Mouse (Mus musculus): ENCODE results near the gene Gm8362.
"Not testable (repeated sequence)": the region's sequence is repeated elsewhere in the genome, so short reads cannot be mapped to it uniquely, and the experiment has no call there.

The Gm8362 gene

DNA sequence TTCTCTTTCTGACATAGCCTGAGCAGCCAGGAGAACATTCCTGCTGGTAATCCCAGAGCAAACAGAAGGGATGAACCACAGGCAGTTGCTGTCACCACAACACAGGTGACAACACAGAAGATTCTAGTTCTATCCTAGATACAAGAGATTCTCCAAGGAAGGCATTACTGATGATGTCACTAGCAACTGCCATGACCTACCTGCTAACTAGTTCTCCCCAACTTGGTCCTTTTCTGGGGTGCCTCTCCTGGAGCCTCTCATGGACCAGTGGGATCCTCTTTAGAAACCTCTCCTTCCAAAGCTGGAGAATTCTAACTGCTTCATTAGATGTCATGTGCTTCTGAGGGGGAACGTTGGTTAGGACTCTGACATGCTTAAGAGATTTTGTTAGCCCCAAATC, at the start of gene Gm8362:
Gene Gm8362 (minus strand): TSS at position 101 of the 400 bp plus-strand sequence.
- DNase-seq (ENCODE audit: low spot score) = not testable (repeated sequence)

DNA sequence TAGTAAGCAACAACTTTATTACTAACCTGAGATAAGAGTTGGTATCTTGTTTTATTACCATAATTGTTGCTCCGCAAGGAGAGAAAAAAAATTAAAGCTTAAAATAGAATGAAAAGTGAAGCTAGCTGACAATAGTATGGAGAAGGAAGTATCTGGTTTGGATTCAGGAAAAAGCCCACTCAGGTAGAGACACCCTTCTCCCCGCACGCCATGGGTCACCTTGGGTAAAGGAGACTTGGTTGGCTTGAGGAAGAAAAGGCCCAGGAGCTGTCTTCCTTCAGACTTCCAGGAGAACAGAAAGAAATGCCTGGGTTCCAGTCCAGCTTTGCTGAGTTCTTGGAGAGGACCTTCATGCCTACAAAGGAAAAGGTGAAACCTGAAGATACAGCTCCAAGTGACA, 49.1 kb upstream of the Gm8362 start:
- DNase-seq (ENCODE audit: low spot score) = not testable (repeated sequence)

DNA sequence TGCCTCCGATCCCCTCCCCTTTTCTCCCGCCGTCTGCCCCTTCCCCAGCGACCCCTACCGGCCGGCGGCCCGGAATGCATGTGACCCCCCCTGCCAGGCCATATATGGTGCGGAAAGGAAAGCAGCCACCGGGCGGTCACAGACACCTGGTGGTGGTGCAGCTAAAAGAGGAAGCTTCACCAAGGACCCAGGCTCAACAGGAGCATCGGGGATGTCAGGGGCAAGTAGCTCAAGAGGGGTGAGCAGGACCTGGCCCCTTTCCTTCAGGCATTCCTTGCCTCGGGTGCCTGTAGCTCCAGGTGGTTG, 17.0 kb downstream of the Gm8362 start:
- DNase-seq (ENCODE audit: low spot score) = not testable (repeated sequence)

DNA sequence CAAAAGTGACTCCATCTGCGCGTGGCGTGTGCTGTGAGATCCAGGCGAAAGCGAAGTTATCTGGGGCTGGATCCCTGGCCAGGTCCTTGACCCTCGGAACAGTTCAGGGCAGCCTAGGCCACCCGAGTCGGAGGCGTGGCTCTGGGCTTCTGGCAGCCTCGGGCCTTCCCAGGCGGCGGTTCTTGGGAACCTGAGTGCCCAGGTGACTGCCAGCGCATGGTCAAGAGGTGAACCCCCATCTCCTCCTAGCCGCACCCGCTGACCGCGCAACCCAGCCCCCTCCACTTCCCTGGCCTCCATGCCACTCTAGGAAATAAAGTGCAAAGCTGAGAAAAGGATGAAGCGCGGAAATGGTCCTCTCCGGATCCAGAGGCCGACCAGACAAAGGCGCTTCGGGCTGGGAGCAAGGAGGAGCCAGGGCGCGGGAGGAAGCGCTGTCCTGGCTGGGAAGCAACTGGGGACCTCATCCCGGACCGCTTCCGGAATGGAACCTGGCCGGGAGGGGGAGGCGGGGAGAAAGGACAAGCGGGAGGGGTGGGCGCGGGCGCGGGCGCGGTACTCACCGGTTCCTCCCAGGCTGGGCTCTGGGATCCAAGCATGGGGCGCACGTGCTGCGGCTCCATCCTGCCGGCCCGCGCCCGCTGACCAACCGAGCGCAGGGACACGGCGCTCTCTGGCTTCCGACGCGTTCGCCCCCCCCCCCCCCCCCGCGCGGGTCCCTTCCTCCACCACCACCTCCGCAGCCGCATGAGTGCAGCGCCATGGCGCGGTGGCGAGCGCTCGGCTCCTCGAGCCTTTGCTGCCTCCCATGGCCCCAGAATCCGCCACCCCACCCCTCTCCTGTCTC, 17.6 kb downstream of the Gm8362 start:
- not testable (repeated sequence) for DNase-seq (ENCODE audit: low spot score)

DNA sequence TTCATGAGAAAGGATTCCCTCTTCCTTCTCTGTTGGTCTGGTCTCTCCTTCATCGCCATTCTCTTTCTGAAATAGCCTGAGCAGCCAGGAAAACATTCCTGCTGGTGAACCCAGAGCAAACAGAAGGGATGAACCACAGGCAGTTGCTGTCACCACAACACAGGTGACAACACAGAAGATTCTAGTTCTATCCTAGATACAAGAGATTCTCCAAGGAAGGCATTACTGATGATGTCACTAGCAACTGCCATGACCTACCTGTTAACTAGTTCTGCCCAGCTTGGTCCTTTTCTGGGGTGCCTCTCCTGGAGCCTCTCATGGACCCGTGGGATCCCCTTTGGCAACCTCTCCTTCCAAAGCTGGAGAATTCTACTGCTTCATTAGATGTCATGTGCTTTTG, 32.0 kb downstream of the Gm8362 start, which contains the start of gene Gm3636:
Gene Gm3636 (minus strand): TSS at position 101 of the 400 bp plus-strand sequence.
- not testable (repeated sequence) for DNase-seq (ENCODE audit: low spot score)

DNA sequence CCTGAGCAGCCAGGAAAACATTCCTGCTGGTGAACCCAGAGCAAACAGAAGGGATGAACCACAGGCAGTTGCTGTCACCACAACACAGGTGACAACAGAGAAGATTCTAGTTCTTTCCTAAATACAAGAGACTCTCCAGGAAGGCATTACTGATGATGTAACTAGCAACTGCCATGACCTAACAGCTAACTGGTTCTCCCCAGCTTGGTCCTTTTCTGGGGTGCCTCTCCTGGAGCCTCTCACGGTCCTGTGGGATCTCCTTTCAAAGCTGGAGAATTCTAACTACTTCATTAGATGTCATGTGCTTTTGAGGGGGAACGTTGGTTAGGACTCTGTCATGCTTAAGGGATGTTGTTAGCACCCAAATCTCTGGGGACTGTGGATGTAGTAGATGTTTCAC, 54.1 kb downstream of the Gm8362 start, which contains the start of gene Gm8050:
Gene Gm8050 (minus strand): TSS at position 101 of the 400 bp plus-strand sequence.
- not testable (repeated sequence) for DNase-seq (ENCODE audit: low spot score)
